Mouse (Mus musculus) midbrain, embryonic 14.5 days (tissue): Measurements from ENCODE around the gene Txn2. TPM values are rescaled to one million over a fixed set of nuclear protein-coding genes. Genes with fewer than 3 reads are reported as not detected.

Source experiments
- ATAC-seq: fragments of 200-750 bp; cut with Nextera tagmentation; 2 replicates; pipeline ENCODE4 v1.8.0; 2017; ENCODE audit warnings: moderate number of reproducible peaks, moderate library complexity; ENCODE audit not compliant: low FRiP score, low TSS enrichment
- DNase-seq: peaks from one replicate; pipeline ENCODE4 v3.0.0-alpha.2; 2015
- H3K27ac ChIP-seq: fragments of 300-500 bp; sonication (generic); replicated peaks from 2 replicates; pipeline ENCODE4 v1.5.1; 2014; ENCODE audit warnings: mild to moderate bottlenecking, low read depth, low read length, moderate library complexity
- H3K27me3 ChIP-seq: fragments of 300-500 bp; sonication (generic); 2 replicates; pipeline ENCODE4 v1.6.1; 2014; ENCODE audit warnings: low read length, control low read depth, mixed read lengths; ENCODE audit not compliant: control insufficient read depth, insufficient read depth
- H3K36me3 ChIP-seq: fragments of 300-500 bp; sonication (generic); 2 replicates; pipeline ENCODE4 v1.6.1; 2014; ENCODE audit warnings: low read length, control low read depth; ENCODE audit not compliant: control insufficient read depth, insufficient read depth
- H3K4me1 ChIP-seq: fragments of 300-500 bp; sonication (generic); 2 replicates; pipeline ENCODE4 v1.6.1; 2014; ENCODE audit warnings: mild to moderate bottlenecking, antibody characterized with exemption, low read length, control low read depth; ENCODE audit not compliant: control insufficient read depth, insufficient read depth
- H3K4me2 ChIP-seq: fragments of 300-500 bp; sonication (generic); 2 replicates; pipeline ENCODE4 v1.6.1; 2014; ENCODE audit warnings: mild to moderate bottlenecking, low read length, moderate library complexity
- H3K4me3 ChIP-seq: fragments of 300-500 bp; sonication (generic); replicated peaks from 2 replicates; pipeline ENCODE4 v1.5.1; 2014; ENCODE audit warnings: low read depth, low read length
- H3K9ac ChIP-seq: fragments of 300-500 bp; sonication (generic); replicated peaks from 2 replicates; pipeline ENCODE4 v1.6.1; 2014; ENCODE audit warnings: mild to moderate bottlenecking, low read length, moderate library complexity
- H3K9me3 ChIP-seq: fragments of 300-500 bp; sonication (generic); 2 replicates; pipeline ENCODE4 v1.6.1; 2016; ENCODE audit warnings: low read length, control low read depth, mixed read lengths; ENCODE audit not compliant: control insufficient read depth
- WGBS: fragments of 180-500 bp; shearing (Covaris S2); extraction: QIAGEN DNeasy Blood & Tissue Kit; methylation state at CpG from one replicate; pipeline ENCODE4 v1.1.7; 2014; 5-methylcytosine and 5-hydroxymethylcytosine counted together
- polyA plus RNA-seq: library from polyadenylated mRNA; unstranded; fragments of >200 nt; fragmentation: Nextera tagmentation; extraction: Ambion mirVana; gene quantifications from 2 replicates; pipeline ENCODE4 v1.2.1, GENCODE M21; 2014

The Txn2 gene
- polyA plus RNA-seq, 1 experiment from 2014 or later, result 219 TPM

GRCm38 (mm10) chr15:77916851-77917544, 11.8 kb downstream of the Txn2 start:
- Histone ChIP-seq H3K4me3 (no peak overlapping the region), H3K27ac (no peak overlapping the region), H3K9ac (no peak overlapping the region), H3K27me3 (no peaks in the 10 kb centered on the region), H3K4me2 (no peak overlapping the region), H3K4me1 (no peaks in the 10 kb centered on the region), H3K9me3 (no peaks in the 10 kb centered on the region), H3K36me3 (peaks cover 55% of the 10 kb centered on the region)
- ATAC-seq, result no peak
- peak; percentile 95 for DNase-seq
- WGBS, result 46% methylated on average over 8 of the region's 8 CpGs

GRCm38 (mm10) chr15:77915287-77915686, 13.5 kb downstream of the Txn2 start:
- Histone ChIP-seq H3K4me3 (no peak overlapping the region), H3K27me3 (no peaks in the 10 kb centered on the region), H3K4me2 (no peak overlapping the region), H3K36me3 (peaks cover 40% of the 10 kb centered on the region), H3K9me3 (no peaks in the 10 kb centered on the region), H3K4me1 (no peaks in the 10 kb centered on the region), H3K27ac (no peak overlapping the region), H3K9ac (no peak overlapping the region)
- no peak for ATAC-seq
- no peak for DNase-seq
- 98% methylated on average over 4 of the region's 4 CpGs for WGBS

GRCm38 (mm10) chr15:77914507-77914906, 14.3 kb downstream of the Txn2 start:
- DNase-seq, result no peak
- H3K27ac ChIP-seq, result no peak overlapping the region
- no peaks in the 10 kb centered on the region for H3K27me3 ChIP-seq
- H3K4me1 ChIP-seq, result no peaks in the 10 kb centered on the region
- H3K4me3 ChIP-seq, result no peak overlapping the region
- ATAC-seq, result no peak
- H3K9me3 ChIP-seq, result no peaks in the 10 kb centered on the region
- H3K9ac ChIP-seq, result no peak overlapping the region
- 95% methylated on average over 3 of the region's 3 CpGs for WGBS
- peaks cover 33% of the 10 kb centered on the region for H3K36me3 ChIP-seq
- no peak overlapping the region for H3K4me2 ChIP-seq

GRCm38 (mm10) chr15:77913054-77913453, 15.8 kb downstream of the Txn2 start:
- Histone ChIP-seq H3K9ac (no peak overlapping the region), H3K4me1 (no peaks in the 10 kb centered on the region), H3K4me3 (no peak overlapping the region), H3K27ac (no peak overlapping the region), H3K27me3 (no peaks in the 10 kb centered on the region), H3K9me3 (no peaks in the 10 kb centered on the region), H3K36me3 (peaks cover 26% of the 10 kb centered on the region), H3K4me2 (no peak overlapping the region)
- no peak for DNase-seq
- 89% methylated on average over 8 of the region's 8 CpGs for WGBS
- ATAC-seq, result no peak

GRCm38 (mm10) chr15:77912585-77912984, 16.2 kb downstream of the Txn2 start:
- no peaks in the 10 kb centered on the region for H3K9me3 ChIP-seq
- H3K4me3 ChIP-seq, result no peak overlapping the region
- H3K27me3 ChIP-seq, result no peaks in the 10 kb centered on the region
- ATAC-seq (no peak), DNase-seq (no peak)
- no peaks in the 10 kb centered on the region for H3K4me1 ChIP-seq
- H3K4me2 ChIP-seq, result no peak overlapping the region
- no peak overlapping the region for H3K9ac ChIP-seq
- H3K27ac ChIP-seq, result no peak overlapping the region
- H3K36me3 ChIP-seq, result peaks cover 26% of the 10 kb centered on the region
- 64% methylated on average over 7 of the region's 7 CpGs for WGBS

GRCm38 (mm10) chr15:77912048-77912447, 16.8 kb downstream of the Txn2 start:
- no peak overlapping the region for H3K27ac ChIP-seq
- H3K36me3 ChIP-seq, result peaks cover 26% of the 10 kb centered on the region
- WGBS, result 54% methylated on average over 5 of the region's 5 CpGs

GRCm38 (mm10) chr15:77911065-77911464, 17.7 kb downstream of the Txn2 start:
- Histone ChIP-seq H3K9ac (no peak overlapping the region), H3K27me3 (no peaks in the 10 kb centered on the region; the same call in 1 of the 2 replicates), H3K9me3 (no peaks in the 10 kb centered on the region), H3K4me3 (no peak overlapping the region), H3K4me1 (no peaks in the 10 kb centered on the region), H3K4me2 (no peak overlapping the region), H3K27ac (no peak overlapping the region), H3K36me3 (peaks cover 24% of the 10 kb centered on the region)
- DNase-seq (no peak), ATAC-seq (no peak)
- 37% methylated on average over 2 of the region's 2 CpGs for WGBS

More at GRCm38 (mm10) chr15:77912048-77912447, 16.8 kb downstream of the Txn2 start:
- Histone ChIP-seq H3K9ac (no peak overlapping the region), H3K27me3 (no peaks in the 10 kb centered on the region), H3K9me3 (no peaks in the 10 kb centered on the region), H3K4me2 (no peak overlapping the region), H3K4me3 (no peak overlapping the region), H3K4me1 (no peaks in the 10 kb centered on the region)
- ATAC-seq (no peak), DNase-seq (no peak)

GRCm38 (mm10) chr15:77907646-77908518, 20.9 kb downstream of the Txn2 start:
- Histone ChIP-seq H3K9ac (no peak overlapping the region), H3K36me3 (no peaks in the 10 kb centered on the region), H3K4me3 (no peak overlapping the region), H3K9me3 (no peaks in the 10 kb centered on the region), H3K4me2 (no peak overlapping the region), H3K27me3 (peaks cover 10% of the 10 kb centered on the region; the same call in 1 of the 2 replicates), H3K27ac (no peak overlapping the region), H3K4me1 (no peaks in the 10 kb centered on the region)
- 69% methylated on average over 9 of the region's 9 CpGs for WGBS
- ATAC-seq (no peak), DNase-seq (no peak)
